Mouse (Mus musculus) heart, embryonic 15.5 days (tissue): ENCODE data around the gene Mgat5b. TPM values are rescaled to one million over a fixed set of nuclear protein-coding genes. Genes with fewer than 3 reads are reported as not detected.

ENCODE experiments used
- ATAC-seq: fragments of 200-750 bp; cut with Nextera tagmentation; replicated peaks from 2 replicates; pipeline ENCODE4 v1.8.0; 2017; ENCODE audit warnings: low read depth, moderate TSS enrichment; ENCODE audit not compliant: insufficient number of reproducible peaks, insufficient read depth, low FRiP score
- H3K27ac ChIP-seq: fragments of 300-500 bp; sonication (generic); 2 replicates; pipeline ENCODE4 v1.5.1; 2015; ENCODE audit warnings: mild to moderate bottlenecking, inconsistent platforms
- H3K27me3 ChIP-seq: fragments of 300-500 bp; sonication (generic); 2 replicates; pipeline ENCODE4 v1.6.1; 2015; ENCODE audit warnings: inconsistent platforms
- H3K36me3 ChIP-seq: fragments of 300-500 bp; sonication (generic); 2 replicates; pipeline ENCODE4 v1.6.1; 2015; ENCODE audit warnings: mild to moderate bottlenecking, inconsistent platforms
- H3K4me1 ChIP-seq: fragments of 300-500 bp; sonication (generic); replicated peaks from 2 replicates; pipeline ENCODE4 v1.6.1; 2015; ENCODE audit warnings: inconsistent platforms
- H3K4me2 ChIP-seq: fragments of 300-500 bp; sonication (generic); 2 replicates; pipeline ENCODE4 v1.6.1; 2015; ENCODE audit warnings: inconsistent platforms, mild to moderate bottlenecking, moderate library complexity
- H3K4me3 ChIP-seq: fragments of 300-500 bp; sonication (generic); 2 replicates; pipeline ENCODE4 v1.5.1; 2015; ENCODE audit warnings: mild to moderate bottlenecking, inconsistent platforms
- H3K9ac ChIP-seq: fragments of 300-500 bp; sonication (generic); 2 replicates; pipeline ENCODE4 v1.6.1; 2015; ENCODE audit warnings: mild to moderate bottlenecking, inconsistent platforms
- H3K9me3 ChIP-seq: fragments of 300-500 bp; sonication (generic); replicated peaks from 2 replicates; pipeline ENCODE4 v1.6.1; 2016; ENCODE audit warnings: inconsistent platforms
- WGBS: fragments of 180-500 bp; shearing (Covaris S2); methylation state at CpG from one replicate; pipeline ENCODE4 v1.1.7; 2015; ENCODE audit warnings: mixed read lengths; 5-methylcytosine and 5-hydroxymethylcytosine counted together
- polyA plus RNA-seq: library from polyadenylated mRNA; unstranded; fragments of >200 nt; fragmentation: Nextera tagmentation; extraction: Ambion mirVana; gene quantifications from 2 replicates; pipeline ENCODE4 v1.2.1, GENCODE M21; 2015

Gene Mgat5b
- polyA plus RNA-seq, 1 experiment from 2014 or later = 0.64 TPM

DNA sequence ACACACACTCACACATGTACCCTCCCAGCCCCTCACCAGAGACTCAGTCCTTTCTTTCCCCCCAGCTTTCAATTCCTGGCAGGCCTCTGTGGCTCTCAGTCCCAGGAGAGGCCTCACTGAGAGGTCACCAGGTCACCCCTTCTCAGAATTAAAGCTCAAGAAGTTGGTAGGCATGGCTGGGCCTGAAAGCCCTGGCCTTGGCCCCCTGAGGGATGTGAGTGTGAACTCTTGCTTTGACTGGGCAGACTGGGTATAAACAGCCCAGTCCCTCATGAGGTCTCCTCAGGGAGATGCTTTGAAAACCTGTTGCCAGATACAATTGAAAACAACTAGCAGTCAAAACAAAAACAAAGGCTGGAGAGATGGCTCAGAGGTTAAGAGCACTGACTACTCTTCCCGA, 32.8 kb downstream of the Mgat5b start:
- Histone ChIP-seq H3K4me2 (no peak overlapping the region), H3K4me3 (no peak overlapping the region), H3K9ac (no peak overlapping the region), H3K27ac (no peak overlapping the region), H3K9me3 (no peaks in the 10 kb centered on the region), H3K36me3 (no peaks in the 10 kb centered on the region), H3K27me3 (no peaks in the 10 kb centered on the region), H3K4me1 (peaks cover 25% of the 10 kb centered on the region)
- 52% methylated on average over 1 of the region's 1 CpGs for WGBS
- no peak for ATAC-seq

DNA sequence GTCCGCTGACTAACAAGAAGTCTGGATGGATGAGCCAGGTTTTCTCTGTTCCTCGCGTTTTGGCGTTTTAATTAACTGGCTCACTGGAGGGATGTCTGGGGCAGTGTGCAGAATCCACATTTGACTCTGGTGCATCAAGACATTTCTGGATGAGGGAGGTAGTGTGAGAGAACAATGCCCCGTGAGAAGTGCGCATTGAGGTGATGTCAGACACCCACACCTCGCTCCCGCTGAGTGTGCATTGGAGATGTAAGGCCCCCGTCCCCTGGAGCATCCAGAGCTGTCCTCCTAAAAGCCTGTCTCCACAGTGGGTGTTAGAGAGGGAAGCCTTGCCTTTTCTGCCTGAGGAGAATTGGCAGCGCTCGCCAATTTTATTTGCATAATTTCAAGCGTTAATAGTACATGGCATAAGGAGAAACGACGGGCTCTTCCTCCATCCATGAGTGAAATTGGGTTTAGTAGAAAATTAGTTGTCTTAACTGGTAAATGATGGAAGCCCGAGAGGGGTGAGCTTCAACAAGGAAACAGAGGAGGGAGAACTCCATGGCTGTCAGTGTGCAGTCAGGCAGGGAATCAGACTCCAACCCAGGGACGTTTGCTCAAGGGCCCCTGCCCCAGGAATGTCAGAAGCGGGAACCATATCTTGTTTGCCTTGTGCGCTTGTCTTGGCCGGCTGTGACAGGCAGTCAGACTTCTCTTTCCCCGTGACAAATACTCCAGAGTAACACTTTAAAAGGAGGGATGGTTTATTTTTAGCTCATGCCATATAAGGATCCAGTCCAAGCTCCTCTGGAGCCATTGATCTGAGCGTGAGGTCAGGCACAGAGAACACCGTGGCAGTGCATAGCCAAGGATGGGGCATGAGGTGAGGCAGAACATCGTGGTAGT, 35.8 kb downstream of the Mgat5b start:
- Histone ChIP-seq H3K9ac (no peak overlapping the region), H3K27ac (peak overlapping the region; percentile 84), H3K4me3 (no peak overlapping the region), H3K4me2 (no peak overlapping the region), H3K27me3 (no peaks in the 10 kb centered on the region), H3K36me3 (no peaks in the 10 kb centered on the region), H3K4me1 (peaks cover 25% of the 10 kb centered on the region), H3K9me3 (no peaks in the 10 kb centered on the region)
- peak; percentile 79 for ATAC-seq
- WGBS = 56% methylated on average over 23 of the region's 23 CpGs

DNA sequence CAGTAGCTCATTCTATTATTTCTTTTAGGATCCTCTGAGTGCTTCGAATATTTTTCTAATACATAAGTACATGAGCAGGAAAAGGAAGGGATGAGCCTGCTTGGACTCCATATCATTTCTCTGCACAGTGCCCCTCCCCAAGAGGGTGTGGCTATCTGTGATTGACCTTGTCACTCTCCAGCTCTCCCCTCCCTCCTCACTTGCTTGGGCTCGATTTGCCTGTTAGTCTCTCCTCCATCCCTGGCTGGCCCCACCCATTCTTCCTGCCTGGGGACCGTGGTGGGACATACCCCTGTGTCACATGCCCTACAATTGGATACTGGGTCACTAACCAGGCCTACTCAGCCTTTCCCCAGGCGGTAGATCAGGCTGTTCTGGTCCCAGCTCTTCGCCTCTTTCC, 39.9 kb downstream of the Mgat5b start:
- no peak overlapping the region for H3K4me2 ChIP-seq
- H3K4me1 ChIP-seq = peaks cover 12% of the 10 kb centered on the region
- WGBS = 49% methylated on average over 5 of the region's 5 CpGs
- no peaks in the 10 kb centered on the region for H3K27me3 ChIP-seq
- no peaks in the 10 kb centered on the region for H3K9me3 ChIP-seq
- no peaks in the 10 kb centered on the region for H3K36me3 ChIP-seq
- no peak overlapping the region for H3K4me3 ChIP-seq
- no peak overlapping the region for H3K9ac ChIP-seq
- no peak for ATAC-seq
- H3K27ac ChIP-seq = no peak overlapping the region

DNA sequence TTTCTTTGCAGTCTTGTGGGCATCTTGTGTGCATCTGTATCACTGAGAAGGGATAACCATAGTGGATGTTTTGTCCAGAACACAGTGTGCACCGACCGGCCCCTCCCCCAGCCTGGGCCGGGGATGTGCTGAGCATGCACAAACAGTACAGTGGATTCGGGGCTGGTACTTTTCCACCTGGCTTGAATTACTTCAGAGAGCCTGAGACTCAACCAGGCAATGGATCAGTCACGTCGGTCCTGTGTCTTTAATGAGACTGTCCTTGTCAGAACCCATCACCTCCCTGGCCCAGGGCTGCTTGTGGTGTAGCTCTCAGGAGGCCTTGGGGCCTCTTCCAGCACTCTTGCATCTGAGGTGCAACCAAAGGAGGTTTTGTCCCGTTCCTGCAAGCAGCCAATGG, 46.4 kb downstream of the Mgat5b start:
- H3K9ac ChIP-seq = no peak overlapping the region
- no peak overlapping the region for H3K27ac ChIP-seq
- no peaks in the 10 kb centered on the region; the same call in none of the 2 replicates for H3K4me1 ChIP-seq
- H3K36me3 ChIP-seq = no peaks in the 10 kb centered on the region
- 0 out of 2 replicates have a peak, but pooled peaks cover 3% of the 10 kb centered on the region for H3K27me3 ChIP-seq
- H3K9me3 ChIP-seq = no peaks in the 10 kb centered on the region
- no peak overlapping the region for H3K4me2 ChIP-seq
- no peak for ATAC-seq
- WGBS = 81% methylated on average over 7 of the region's 7 CpGs
- H3K4me3 ChIP-seq = no peak overlapping the region

- H3K9ac ChIP-seq = no peak overlapping the region
- 64% methylated on average over 2 of the region's 2 CpGs for WGBS
- H3K4me1 ChIP-seq = no peaks in the 10 kb centered on the region; the same call in none of the 2 replicates
- ATAC-seq = no peak
- H3K9me3 ChIP-seq = no peaks in the 10 kb centered on the region
- H3K36me3 ChIP-seq = no peaks in the 10 kb centered on the region
- 0 out of 2 replicates have a peak, but pooled peaks cover 8% of the 10 kb centered on the region for H3K27me3 ChIP-seq
- no peak overlapping the region for H3K4me3 ChIP-seq
- H3K27ac ChIP-seq = no peak overlapping the region
- H3K4me2 ChIP-seq = no peak overlapping the region
Observed at GRCm38 (mm10) chr11:116965961-116966360, 47.3 kb downstream of the Mgat5b start.

DNA sequence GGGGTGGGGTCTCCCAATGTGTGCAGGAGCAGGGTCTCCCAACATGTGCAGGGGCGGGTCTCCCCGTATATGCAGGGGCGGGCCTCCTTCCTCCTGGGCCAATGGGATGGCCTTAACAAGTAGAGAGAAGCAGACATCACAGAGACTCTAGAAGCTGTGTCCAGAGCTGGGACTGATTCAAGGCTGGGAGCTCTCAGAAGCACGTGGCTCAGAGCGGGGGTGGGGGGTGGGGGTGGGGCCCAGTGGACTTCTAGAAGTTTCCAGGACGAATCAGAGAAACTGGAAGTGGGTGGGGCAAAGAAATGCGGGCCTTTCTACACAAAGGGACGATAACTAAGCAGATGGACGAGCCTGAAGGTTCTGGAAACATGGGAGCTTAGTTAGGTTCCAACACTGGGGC, 49.9 kb downstream of the Mgat5b start:
- WGBS = 77% methylated on average over 9 of the region's 9 CpGs
- ATAC-seq = no peak
- Histone ChIP-seq H3K9ac (no peak overlapping the region), H3K27me3 (0 out of 2 replicates have a peak, but pooled peaks cover 8% of the 10 kb centered on the region), H3K4me1 (peaks cover 2% of the 10 kb centered on the region), H3K27ac (no peak overlapping the region), H3K36me3 (no peaks in the 10 kb centered on the region), H3K4me2 (no peak overlapping the region), H3K9me3 (no peaks in the 10 kb centered on the region), H3K4me3 (no peak overlapping the region)

- H3K4me1 ChIP-seq = peaks cover 2% of the 10 kb centered on the region
- no peak overlapping the region for H3K9ac ChIP-seq
- ATAC-seq = no peak
- WGBS = 55% methylated on average over 11 of the region's 11 CpGs
- H3K4me3 ChIP-seq = no peak overlapping the region
- no peaks in the 10 kb centered on the region for H3K36me3 ChIP-seq
- no peak overlapping the region for H3K27ac ChIP-seq
- H3K9me3 ChIP-seq = no peaks in the 10 kb centered on the region
- H3K27me3 ChIP-seq = 0 out of 2 replicates have a peak, but pooled peaks cover 8% of the 10 kb centered on the region
- H3K4me2 ChIP-seq = no peak overlapping the region
Observed at GRCm38 (mm10) chr11:116969498-116969897, 50.8 kb downstream of the Mgat5b start.

GRCm38 (mm10) chr11:116970847-116971246, 52.2 kb downstream of the Mgat5b start:
- ATAC-seq = no peak
- Histone ChIP-seq H3K27ac (no peak overlapping the region), H3K4me2 (no peak overlapping the region), H3K4me3 (no peak overlapping the region), H3K4me1 (peaks cover 2% of the 10 kb centered on the region; the same call in 1 of the 2 replicates), H3K27me3 (0 out of 2 replicates have a peak, but pooled peaks cover 8% of the 10 kb centered on the region), H3K36me3 (no peaks in the 10 kb centered on the region), H3K9ac (no peak overlapping the region), H3K9me3 (no peaks in the 10 kb centered on the region)
- 85% methylated on average over 4 of the region's 4 CpGs for WGBS

GRCm38 (mm10) chr11:116972828-116973227, 54.2 kb downstream of the Mgat5b start:
- Histone ChIP-seq H3K27me3 (0 out of 2 replicates have a peak, but pooled peaks cover 8% of the 10 kb centered on the region), H3K9me3 (no peaks in the 10 kb centered on the region), H3K4me3 (no peak overlapping the region), H3K9ac (no peak overlapping the region), H3K4me2 (no peak overlapping the region), H3K36me3 (no peaks in the 10 kb centered on the region), H3K27ac (no peak overlapping the region), H3K4me1 (0 out of 2 replicates have a peak, but pooled peaks cover 2% of the 10 kb centered on the region)
- 60% methylated on average over 4 of the region's 4 CpGs for WGBS
- ATAC-seq = no peak

DNA sequence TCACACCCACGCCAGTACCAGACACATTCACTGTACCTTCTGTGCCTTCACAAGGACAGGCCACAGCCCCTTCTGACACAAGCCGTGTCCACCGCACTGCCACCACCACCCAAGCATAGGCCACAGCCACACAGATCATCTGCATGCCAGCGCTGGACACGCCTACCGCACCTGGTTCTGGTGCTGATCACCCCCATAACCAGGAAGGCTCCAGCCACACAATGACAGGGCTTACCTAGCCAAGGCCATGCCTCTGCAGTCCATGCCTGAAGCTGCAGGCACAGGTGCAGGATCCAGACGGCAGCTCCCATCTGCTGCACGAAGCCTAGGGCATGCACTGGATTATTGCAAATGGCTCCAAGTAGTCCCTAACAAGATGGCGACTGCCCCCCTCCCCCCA, 54.8 kb downstream of the Mgat5b start:
- Histone ChIP-seq H3K36me3 (no peaks in the 10 kb centered on the region), H3K27ac (no peak overlapping the region), H3K27me3 (0 out of 2 replicates have a peak, but pooled peaks cover 8% of the 10 kb centered on the region), H3K9me3 (no peaks in the 10 kb centered on the region), H3K9ac (no peak overlapping the region), H3K4me2 (no peak overlapping the region), H3K4me1 (0 out of 2 replicates have a peak, but pooled peaks cover 2% of the 10 kb centered on the region), H3K4me3 (no peak overlapping the region)
- 89% methylated on average over 9 of the region's 9 CpGs for WGBS
- ATAC-seq = no peak

DNA sequence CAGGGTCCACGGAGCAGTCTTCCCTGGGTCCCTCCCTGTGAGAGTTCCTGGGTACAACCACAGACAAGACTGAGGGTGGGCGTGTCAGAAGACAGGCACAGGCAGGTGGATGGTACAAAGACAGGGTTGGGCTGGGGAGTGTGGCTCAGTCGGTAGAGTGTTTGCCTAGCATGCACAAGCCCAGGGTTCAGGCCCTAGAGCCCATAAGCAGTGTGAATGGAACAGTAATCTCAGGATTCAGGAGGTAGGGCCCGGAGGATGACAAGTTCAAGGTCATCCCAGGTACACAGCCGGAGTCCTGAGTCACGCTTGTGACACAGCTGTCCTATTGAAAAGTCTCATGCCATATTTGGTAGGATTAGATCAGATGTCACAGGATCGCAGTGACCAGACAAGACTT, 55.7 kb downstream of the Mgat5b start:
- Histone ChIP-seq H3K27ac (no peak overlapping the region), H3K4me1 (0 out of 2 replicates have a peak, but pooled peaks cover 2% of the 10 kb centered on the region), H3K9ac (no peak overlapping the region), H3K27me3 (0 out of 2 replicates have a peak, but pooled peaks cover 5% of the 10 kb centered on the region), H3K36me3 (no peaks in the 10 kb centered on the region), H3K9me3 (no peaks in the 10 kb centered on the region), H3K4me2 (no peak overlapping the region), H3K4me3 (no peak overlapping the region)
- WGBS = 82% methylated on average over 7 of the region's 7 CpGs
- no peak for ATAC-seq
